Mouse (Mus musculus): ENCODE results near the gene Prss16.

Gene Prss16

GRCm38 (mm10) chr13:22009642-22010041 lies at the start of gene Prss16:
Prss16 (minus strand) TSS chr13:22009742.
- DNase-seq: no peak

DNA sequence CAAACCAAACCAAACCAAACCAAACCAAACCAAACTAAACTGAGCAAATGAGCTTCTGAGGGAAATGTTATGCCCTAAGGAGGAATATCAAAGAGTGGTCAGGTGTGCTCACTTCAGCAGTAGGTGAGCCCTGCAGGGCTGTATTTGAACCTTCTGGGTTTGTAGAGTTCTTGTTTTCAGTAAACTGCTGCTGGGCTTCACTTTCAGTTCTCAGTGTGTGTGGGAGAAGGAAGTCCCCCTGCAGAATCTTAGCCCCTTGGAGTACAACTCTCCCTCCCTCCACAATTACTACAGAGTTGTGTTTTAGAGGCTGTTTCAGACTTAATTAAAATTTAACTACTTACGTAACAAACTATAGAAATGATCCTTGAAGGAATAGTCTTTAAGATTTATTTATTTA lies 44.2 kb upstream of the Prss16 start:
- no peak for DNase-seq

DNA sequence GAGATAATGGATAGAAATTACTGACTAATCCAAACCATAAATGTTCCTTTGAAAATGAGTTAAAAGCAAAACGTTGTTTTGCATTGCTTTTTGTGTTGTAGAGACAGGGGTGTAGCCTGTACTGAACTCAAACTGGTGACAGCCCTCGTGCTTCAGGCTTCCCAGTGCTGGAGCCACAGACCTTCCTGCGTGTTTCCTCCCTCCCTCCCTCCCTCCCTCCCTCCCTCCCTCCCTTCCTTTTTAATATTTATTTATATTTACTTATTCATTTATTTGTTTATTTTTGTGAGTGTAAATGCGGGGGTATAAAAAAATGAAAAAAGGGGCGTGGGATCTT lies 41.9 kb upstream of the Prss16 start:
- DNase-seq: no peak

DNA sequence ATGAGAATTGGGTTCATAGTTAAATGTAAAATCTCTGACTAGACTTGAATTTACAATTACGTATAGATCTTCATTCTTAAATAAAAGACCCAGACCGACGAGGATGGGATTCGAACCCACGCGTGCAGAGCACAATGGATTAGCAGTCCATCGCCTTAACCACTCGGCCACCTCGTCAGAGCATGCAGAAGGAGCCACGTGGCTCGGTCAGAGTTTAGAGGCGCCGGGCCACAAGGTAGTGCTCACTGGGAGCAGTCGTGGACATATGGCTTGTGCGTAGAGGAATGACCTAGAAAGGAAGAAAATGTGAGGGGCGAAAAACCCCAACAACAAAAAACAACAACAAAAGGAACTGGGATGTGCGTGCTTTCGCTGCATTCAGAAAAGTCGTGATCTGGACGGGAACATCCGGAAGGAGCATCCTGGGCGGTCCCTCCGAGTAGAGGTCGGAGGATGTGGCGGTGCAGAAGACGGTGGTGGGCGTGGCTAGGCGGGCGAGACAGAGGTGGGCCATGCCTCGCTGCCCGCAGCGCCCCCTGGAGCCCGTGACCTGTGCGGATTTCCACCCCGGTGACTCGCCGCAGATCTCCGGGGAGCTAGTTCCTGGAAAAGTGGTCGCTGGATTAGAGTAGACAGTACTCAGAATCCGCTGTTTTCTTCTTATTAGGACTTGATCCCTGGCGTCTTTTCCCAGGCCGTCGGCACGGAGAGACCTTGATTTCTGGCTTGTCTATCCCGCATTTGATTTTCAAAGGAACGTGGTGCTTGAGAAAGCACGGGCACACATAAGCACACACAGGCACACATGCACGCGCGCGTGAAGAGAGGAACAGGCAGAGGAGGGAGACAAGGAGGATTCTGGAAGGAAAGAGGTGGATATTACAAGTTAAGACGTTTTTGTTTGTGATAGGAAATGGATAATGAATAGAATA lies 41.3 kb upstream of the Prss16 start:
- peak; percentile 96 for DNase-seq

DNA sequence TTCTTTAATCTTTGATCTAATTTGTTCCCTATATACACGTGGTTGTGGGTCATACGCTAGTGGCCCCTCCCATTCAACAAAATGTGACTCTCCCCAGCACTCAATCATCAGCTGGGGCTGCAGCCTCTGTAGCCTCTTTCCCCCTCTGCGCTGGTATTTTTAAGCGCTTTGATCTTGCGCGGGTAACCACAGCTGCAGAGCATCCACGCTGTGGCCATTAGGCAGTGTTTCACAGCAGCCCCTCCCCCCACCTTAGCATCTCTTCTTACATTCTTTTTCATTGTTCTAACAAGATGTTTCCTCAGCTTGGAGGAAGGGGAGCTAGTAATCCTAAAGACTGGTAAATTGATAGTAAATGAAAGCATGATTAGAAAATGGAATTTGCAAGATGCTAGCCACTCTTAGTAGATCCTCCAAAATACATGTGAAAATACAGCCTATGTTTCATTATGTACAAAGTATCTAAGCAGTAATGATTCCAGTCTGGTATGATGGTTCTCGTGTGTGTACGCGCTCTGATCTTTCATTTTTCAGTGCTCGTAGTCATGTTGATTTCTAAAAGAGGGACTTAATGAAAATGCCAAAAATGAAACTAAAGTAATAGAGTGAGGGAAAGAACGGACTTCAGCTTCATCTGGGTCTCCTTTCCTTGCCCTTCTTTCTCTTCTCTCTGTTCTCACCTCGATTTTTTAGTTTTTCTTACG lies 40.3 kb upstream of the Prss16 start:
- peak; percentile 92 for DNase-seq

GRCm38 (mm10) chr13:22049041-22049440 lies 39.5 kb upstream of the Prss16 start:
- DNase-seq: no peak

DNA sequence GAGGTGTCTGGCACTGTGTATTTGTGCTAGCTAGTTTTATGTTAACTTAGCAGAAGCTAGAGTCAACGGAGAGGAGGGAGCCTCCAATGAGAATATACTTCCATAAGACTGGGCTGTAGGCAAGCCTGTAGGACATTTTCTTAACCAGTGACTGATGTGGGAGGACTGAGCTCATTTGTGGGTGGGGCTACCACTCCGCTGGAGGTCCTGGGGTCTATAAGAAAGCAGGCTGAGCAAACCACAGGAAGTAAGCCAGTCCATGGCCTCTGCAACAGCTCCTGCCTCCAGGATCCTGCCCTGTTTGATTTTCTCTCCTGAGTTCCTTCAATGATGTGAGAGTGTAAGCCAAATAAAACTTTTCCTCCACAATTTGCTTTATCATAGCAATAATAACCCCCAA lies 35.8 kb upstream of the Prss16 start:
- no peak for DNase-seq

- DNase-seq: no peak
Observed at GRCm38 (mm10) chr13:22044432-22045155, 35.1 kb upstream of the Prss16 start.

DNA sequence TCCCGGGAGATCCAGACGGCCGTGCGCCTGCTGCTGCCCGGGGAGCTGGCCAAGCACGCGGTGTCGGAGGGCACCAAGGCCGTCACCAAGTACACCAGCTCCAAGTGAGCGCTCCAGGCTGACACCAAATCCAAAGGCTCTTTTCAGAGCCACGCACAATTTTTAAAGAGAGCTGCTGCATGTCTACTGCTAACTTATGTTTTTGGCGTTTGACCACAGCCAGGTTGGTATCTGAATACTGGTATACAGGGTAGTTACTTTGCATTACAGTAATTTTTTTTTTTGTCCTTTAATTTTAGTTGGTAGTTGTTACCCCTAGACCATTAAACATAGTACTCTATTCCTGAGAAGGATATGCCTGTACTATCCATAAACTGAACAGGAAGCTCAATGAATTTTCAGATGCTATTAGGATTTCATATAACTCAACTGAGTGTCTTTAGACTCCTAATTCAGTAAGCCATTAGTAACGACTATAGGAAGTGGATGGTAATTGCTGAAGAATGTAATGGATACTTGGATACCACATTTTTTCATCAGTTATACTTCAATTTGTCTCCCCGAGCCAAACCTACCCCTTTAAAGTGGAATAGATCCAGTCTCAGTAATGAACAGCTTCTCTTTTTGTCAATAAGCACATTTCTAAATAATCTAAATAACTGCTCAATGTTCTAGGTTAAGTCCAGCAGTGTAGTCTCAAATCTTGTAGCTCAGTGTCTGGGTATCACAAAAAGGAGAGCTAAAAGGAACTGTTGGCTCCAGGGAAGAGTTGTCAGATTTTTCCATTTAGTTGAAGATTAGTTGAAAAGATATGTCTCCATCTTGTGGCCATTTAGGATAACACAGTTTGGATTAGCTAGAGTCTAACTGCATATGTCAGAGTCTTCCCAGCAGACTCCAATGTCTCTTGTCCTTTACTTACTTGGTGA lies 34.2 kb upstream of the Prss16 start:
- DNase-seq: peak; percentile 80

GRCm38 (mm10) chr13:22042568-22043502 lies 33.3 kb upstream of the Prss16 start, which contains the start of the genes Hist1h2ag and Hist1h2bj:
Hist1h2ag (minus strand) TSS chr13:22042944.
Hist1h2bj (plus strand) TSS chr13:22043214.
- peak; percentile 94 for DNase-seq

GRCm38 (mm10) chr13:22041651-22042567 lies 32.4 kb upstream of the Prss16 start:
- DNase-seq: peak; percentile 59

GRCm38 (mm10) chr13:22041142-22041536 lies 31.6 kb upstream of the Prss16 start, which contains the start of gene Hist1h4i:
Hist1h4i (minus strand) TSS chr13:22041362.
- DNase-seq: peak; percentile 95

GRCm38 (mm10) chr13:22040464-22041141 lies 31.1 kb upstream of the Prss16 start:
- DNase-seq: peak; percentile 67

DNA sequence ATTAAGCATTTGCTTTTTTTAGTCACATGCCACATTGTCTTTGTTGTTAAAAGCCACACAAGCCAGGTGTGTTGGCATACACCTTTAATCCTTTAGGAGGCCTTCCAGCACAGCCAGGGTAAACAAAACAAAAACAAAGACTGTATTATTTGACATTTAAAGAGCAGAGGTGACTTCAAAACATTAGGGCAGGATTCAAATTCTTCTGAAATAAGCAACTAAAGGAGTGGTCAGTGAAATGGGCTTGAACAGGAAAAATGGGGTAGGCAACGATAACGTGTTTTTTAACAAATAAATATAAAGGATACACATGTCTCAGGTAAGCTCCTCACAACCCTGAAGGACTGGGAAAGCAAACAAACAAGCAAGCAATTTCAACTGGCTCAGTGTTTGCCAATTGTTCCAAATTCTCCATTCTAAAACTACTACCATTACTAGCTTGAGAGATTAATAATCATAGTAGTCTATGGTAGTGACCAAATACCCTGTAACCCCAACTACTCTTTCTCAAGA lies 30.5 kb upstream of the Prss16 start:
- DNase-seq: no peak

DNA sequence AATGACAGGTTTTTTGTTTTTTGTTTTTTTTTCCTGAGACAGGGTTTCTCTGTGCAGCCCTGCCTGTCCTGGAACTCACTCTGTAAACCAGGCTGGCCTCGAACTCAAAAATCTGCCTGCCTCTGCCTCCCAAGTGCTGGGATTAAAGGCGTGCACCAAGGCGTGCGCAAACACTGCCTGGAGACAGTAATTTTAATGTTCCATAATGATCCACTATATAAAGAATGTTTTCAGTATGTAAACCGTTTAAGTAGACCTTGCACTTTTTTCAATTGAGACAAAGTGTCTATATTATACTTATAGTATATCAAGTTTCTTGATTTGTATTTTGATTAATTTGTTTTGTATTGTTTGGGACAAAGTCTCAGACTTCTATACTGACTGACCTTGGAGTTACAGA lies 29.8 kb upstream of the Prss16 start:
- no peak for DNase-seq

DNA sequence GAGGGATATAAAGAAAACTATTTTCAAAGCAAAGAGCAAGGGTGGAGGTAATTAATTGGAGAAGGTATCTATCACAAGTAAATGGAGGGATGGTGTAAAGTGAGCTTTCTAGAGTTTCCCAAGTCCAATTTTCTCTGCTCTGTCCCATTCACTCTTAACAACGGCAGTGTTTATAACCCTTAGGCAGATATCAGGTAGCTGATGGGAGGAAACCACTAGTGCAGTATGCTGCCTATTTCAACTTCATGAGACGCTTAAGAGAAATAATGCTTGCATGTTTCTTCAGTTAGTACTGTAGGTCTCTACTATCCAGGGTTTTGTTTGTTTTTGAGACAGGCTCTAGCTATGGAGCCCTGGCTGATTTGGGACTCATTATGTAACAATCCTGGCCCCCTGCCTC lies 27.9 kb upstream of the Prss16 start:
- no peak for DNase-seq

GRCm38 (mm10) chr13:22036986-22037385 lies 27.4 kb upstream of the Prss16 start:
- DNase-seq: no peak

DNA sequence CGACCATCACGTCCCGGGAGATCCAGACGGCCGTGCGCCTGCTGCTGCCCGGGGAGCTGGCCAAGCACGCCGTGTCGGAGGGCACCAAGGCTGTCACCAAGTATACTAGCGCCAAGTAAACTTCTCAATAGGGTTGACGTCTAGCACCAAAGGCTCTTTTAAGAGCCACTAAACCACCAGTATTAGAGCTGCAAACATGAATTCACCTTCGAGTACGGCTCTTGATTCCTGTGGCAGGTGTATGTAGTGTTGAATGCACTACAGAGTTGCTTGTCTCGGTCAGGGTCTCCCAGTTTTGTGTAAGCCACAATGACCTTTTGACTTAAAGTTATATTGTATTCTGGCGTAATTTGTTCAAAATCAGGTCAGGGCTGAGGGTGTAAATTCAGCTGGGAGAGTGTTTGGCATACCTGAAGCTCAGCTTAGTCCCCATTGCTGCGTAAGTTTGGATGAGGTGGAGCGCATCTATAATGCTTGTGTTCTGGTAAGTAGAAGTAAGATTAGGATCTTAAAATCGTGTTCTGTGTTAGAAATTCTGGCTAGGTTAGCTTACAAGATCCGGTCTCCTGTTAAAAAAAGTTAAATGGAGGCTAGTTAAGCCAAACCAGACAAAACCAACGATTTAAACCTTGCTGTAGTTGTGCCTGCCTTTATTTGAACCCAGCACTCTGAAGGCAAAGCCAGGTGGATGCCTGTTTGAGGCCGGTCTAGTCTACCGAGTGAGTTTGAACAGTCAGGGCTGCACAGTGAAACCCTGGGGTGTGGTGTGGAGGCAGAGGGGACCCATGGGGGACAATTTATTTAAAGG lies 26.8 kb upstream of the Prss16 start:
- peak; percentile 61 for DNase-seq

Measured in embryo, embryonic 11 days (tissue).